Mouse (Mus musculus) hindbrain, embryonic 10.5 days (tissue): Measurements from ENCODE around the gene Actl6b. TPM values are rescaled to one million over a fixed set of nuclear protein-coding genes. Genes with fewer than 3 reads are reported as not detected.

Experiments
- DNase-seq: peaks from one replicate; pipeline ENCODE4 v3.0.0-alpha.2; 2017; ENCODE audit warnings: low spot score
- H3K27ac ChIP-seq: fragments of 300-500 bp; sonication (generic); 2 replicates; pipeline ENCODE4 v1.5.1; 2016; ENCODE audit warnings: mild to moderate bottlenecking, moderate library complexity
- H3K27me3 ChIP-seq: fragments of 300-500 bp; sonication (generic); 2 replicates; pipeline ENCODE4 v1.6.1; 2016; ENCODE audit warnings: mild to moderate bottlenecking; ENCODE audit not compliant: poor library complexity, insufficient read depth, severe bottlenecking
- H3K36me3 ChIP-seq: fragments of 300-500 bp; sonication (generic); 2 replicates; pipeline ENCODE4 v1.6.1; 2016; ENCODE audit warnings: mild to moderate bottlenecking, moderate library complexity
- H3K4me1 ChIP-seq: fragments of 300-500 bp; sonication (generic); replicated peaks from 2 replicates; pipeline ENCODE4 v1.6.1; 2016; ENCODE audit warnings: mild to moderate bottlenecking
- H3K4me3 ChIP-seq: fragments of 300-500 bp; sonication (generic); 2 replicates; pipeline ENCODE4 v1.5.1; 2016; ENCODE audit warnings: mild to moderate bottlenecking, moderate library complexity
- H3K9me3 ChIP-seq: fragments of 300-500 bp; sonication (generic); 2 replicates; pipeline ENCODE4 v1.6.1; 2016; ENCODE audit warnings: mild to moderate bottlenecking, moderate library complexity
- WGBS: fragments of 180-500 bp; shearing (Covaris S2); methylation state at CpG from one replicate; pipeline ENCODE4 v1.1.7; 2016; 5-methylcytosine and 5-hydroxymethylcytosine counted together
- polyA plus RNA-seq: library from polyadenylated mRNA; unstranded; fragments of >200 nt; fragmentation: Nextera tagmentation; extraction: Ambion mirVana; gene quantifications from 2 replicates; pipeline ENCODE4 v1.2.1, GENCODE M21; 2016

Gene Actl6b
- polyA plus RNA-seq, 1 experiment from 2014 or later: 47.6 TPM

DNA sequence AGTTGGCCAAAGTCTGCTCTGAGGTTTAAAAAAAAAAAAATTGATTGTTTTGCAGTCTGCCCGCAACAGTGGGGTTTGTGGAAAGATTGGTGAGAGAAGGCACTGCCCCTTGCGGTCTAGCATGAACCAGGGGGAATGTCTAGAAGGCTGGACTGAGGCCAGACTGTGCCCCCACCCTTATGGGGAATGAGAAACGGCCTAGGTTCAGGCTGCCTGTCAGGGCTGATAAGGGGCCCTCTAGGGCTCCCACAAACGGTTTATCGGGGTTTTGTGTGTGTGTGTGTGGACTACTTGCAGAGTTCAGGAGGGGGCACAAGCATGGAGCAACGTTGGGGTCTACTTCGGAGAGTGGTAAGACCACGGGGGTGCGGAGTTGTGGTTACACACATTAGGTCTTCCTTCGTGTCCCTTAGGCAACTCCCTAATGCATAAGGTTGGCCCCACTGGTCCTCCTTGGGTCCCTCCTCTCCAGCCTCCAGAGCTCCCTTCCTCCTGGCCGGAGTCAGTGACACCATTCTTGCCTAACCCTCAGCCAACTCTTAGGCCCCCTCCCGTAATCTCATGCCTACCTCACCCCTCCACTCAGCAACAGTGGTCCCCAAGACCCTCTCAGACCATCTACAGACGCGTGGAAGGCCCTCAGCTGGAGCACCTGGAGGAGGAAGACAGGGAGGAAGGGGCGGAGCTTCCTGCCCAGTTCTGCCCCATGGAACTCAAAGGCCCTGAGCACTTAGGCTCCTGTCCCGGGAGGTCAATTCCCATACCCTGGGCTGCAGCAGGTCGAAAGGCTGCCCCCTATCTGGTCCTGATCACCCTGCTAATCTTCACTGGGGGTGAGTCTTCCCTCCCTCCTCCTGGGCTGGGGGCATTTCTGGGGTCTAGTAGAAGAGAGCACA, 17.6 kb downstream of the Actl6b start:
- H3K36me3 ChIP-seq: no peaks in the 10 kb centered on the region; the same call in 1 of the 2 replicates
- H3K27me3 ChIP-seq: peaks cover 17% of the 10 kb centered on the region
- no peaks in the 10 kb centered on the region for H3K9me3 ChIP-seq
- peaks cover 27% of the 10 kb centered on the region for H3K4me1 ChIP-seq
- no peak for DNase-seq
- WGBS: 85% methylated on average over 17 of the region's 17 CpGs
- peak overlapping the region; percentile 9; the same call in 1 of the 2 replicates for H3K27ac ChIP-seq
- no peak overlapping the region for H3K4me3 ChIP-seq

DNA sequence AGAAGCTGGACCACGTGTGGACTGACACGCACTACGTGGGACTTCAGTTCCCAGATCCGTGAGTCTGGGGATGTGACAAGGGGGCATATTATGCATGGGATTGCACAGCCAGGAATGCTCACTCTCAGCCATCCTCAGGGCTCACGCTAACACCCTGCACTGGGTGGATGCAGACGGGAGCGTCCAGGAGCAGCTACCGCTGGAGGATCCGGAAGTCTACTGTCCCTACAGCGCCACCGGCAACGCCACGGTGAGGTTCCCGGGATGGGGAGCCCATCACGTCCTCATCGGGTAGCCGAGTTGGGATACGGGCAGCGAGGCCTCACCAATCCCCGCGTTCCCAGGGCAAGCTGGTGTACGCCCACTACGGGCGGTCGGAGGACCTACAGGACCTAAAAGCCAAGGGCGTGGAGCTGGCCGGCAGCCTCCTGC, 21.2 kb downstream of the Actl6b start:
- H3K4me3 ChIP-seq: peak overlapping the region; percentile 43
- H3K27me3 ChIP-seq: peaks cover 23% of the 10 kb centered on the region
- H3K4me1 ChIP-seq: peaks cover 19% of the 10 kb centered on the region
- no peaks in the 10 kb centered on the region for H3K36me3 ChIP-seq
- H3K9me3 ChIP-seq: no peaks in the 10 kb centered on the region
- peak; percentile 64 for DNase-seq
- WGBS: 7% methylated on average over 27 of the region's 27 CpGs
- peak overlapping the region; percentile 60; the same call in 1 of the 2 replicates for H3K27ac ChIP-seq

DNA sequence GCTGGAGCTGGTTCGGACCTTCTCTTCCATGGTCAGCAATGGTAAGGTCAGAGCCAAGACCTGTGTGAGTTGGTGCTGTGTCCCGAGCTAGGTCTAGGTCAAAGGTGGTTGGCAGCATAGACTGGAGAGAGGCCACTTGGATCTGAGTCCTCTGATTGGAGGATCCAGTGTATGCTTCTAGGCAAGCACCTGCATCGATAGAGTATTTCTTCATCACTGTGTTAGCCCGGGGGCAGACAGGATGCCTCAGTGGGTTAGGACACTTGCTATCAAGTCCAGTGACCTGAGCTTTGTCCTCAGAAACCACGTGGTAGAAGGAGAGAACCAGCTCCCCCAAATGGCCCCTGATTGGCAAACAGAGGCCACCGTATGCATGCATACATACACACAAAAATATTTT, 26.9 kb downstream of the Actl6b start:
- no peak for DNase-seq
- Histone ChIP-seq H3K36me3 (no peaks in the 10 kb centered on the region), H3K9me3 (no peaks in the 10 kb centered on the region), H3K27ac (no peak overlapping the region), H3K4me3 (no peak overlapping the region), H3K4me1 (peaks cover 19% of the 10 kb centered on the region), H3K27me3 (peaks cover 41% of the 10 kb centered on the region)
- WGBS: 85% methylated on average over 6 of the region's 6 CpGs

DNA sequence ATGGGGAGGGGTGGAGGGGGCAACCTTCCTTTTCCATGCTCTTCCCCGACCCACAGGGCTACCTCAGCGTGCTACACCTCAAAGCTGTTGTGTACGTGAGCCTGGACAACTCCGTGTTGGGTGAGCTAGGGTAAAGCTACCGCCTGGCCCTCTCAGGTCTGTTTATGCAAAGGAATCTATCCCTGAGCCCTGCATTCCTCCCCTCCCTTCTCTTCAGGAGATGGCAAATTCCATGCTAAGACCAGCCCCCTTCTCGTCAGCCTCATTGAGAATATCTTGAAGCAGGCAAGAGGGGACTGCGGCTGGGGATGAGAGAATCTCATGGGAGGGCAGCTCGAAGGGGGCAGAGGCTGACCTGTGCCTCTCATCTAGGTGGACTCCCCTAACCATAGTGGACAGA, 29.4 kb downstream of the Actl6b start:
- H3K9me3 ChIP-seq: peaks cover 6% of the 10 kb centered on the region; the same call in 1 of the 2 replicates
- H3K27ac ChIP-seq: peak overlapping the region; percentile 29; the same call in 1 of the 2 replicates
- H3K4me1 ChIP-seq: peaks cover 22% of the 10 kb centered on the region
- H3K27me3 ChIP-seq: peaks cover 35% of the 10 kb centered on the region
- 0 out of 2 replicates have a peak overlapping the region, but pooled peaks have one; percentile 49 for H3K4me3 ChIP-seq
- WGBS: 30% methylated on average over 8 of the region's 8 CpGs
- H3K36me3 ChIP-seq: no peaks in the 10 kb centered on the region
- DNase-seq: no peak

DNA sequence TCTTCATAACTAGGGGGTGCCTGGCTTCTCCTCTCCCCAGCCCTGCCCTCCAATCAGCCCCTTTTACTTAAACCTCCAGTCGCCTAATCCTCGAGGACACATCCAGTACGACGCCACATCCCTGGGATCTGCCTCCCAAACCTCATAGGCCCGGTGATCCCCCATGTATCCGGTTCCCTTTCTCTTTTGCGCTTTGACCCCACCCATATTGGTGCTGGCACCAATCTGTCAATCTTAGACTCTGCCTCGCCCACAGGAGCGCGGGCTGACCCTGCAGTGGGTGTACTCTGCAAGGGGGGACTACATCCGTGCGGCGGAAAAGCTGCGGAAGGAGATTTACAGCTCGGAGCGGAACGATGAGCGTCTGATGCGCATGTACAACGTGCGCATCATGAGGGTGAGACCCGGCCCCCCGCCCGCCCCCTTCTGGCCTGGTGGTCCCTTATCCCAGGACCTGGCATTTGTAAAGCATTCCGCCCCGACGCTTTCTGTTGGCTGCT, 30.4 kb downstream of the Actl6b start:
- 13% methylated on average over 27 of the region's 27 CpGs for WGBS
- peaks cover 35% of the 10 kb centered on the region for H3K27me3 ChIP-seq
- DNase-seq: peak; percentile 68
- H3K4me1 ChIP-seq: peaks cover 22% of the 10 kb centered on the region
- peaks cover 7% of the 10 kb centered on the region; the same call in 1 of the 2 replicates for H3K9me3 ChIP-seq
- no peaks in the 10 kb centered on the region for H3K36me3 ChIP-seq
- peak overlapping the region; percentile 60 for H3K27ac ChIP-seq
- H3K4me3 ChIP-seq: peak overlapping the region; percentile 49

DNA sequence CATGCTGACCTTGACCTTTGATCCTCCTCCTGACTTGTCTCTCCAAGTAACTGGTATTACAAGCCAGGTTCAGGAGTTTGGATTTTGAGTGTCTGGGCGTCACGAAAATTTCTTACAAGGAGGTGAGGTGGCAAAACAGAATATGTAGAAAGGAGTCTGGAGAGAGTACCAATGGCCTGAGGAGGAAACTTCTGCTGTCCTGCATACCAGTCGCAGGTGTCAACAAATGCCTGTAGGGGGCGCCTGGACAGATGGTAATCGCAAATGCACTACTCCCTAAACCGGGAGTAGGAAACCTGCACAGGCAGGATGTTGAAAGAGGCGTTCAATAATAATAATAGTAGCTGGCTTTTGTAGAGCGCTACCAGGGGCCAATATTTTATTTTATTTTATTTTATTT, 31.7 kb downstream of the Actl6b start:
- H3K27ac ChIP-seq: no peak overlapping the region
- H3K9me3 ChIP-seq: peaks cover 7% of the 10 kb centered on the region; the same call in 1 of the 2 replicates
- peaks cover 22% of the 10 kb centered on the region for H3K4me1 ChIP-seq
- H3K4me3 ChIP-seq: no peak overlapping the region
- peak; percentile 60 for DNase-seq
- WGBS: 33% methylated on average over 8 of the region's 8 CpGs
- H3K27me3 ChIP-seq: peaks cover 35% of the 10 kb centered on the region
- no peaks in the 10 kb centered on the region for H3K36me3 ChIP-seq

DNA sequence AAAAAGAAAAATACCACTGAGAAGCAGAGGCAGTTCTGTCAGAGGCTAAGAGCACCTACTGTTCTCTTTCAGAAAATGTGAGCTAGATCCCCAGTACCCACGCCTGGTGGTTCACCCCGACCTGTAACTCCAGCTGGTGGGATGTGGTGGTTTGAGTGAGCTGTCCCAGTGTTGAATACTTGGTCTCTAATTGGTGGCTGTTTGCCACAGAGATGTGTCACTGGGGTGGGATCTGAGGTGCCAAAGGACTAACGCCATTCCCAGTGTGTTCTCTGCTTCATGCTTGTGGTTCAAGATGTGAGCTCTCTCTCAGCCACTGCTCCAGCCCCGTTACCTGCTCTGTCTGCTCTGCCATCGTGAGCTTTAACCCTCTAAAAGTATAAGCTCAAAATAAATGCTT, 37.2 kb downstream of the Actl6b start:
- Histone ChIP-seq H3K27ac (no peak overlapping the region), H3K9me3 (peaks cover 7% of the 10 kb centered on the region; the same call in 1 of the 2 replicates), H3K4me3 (no peak overlapping the region), H3K4me1 (0 out of 2 replicates have a peak, but pooled peaks cover 3% of the 10 kb centered on the region), H3K36me3 (no peaks in the 10 kb centered on the region), H3K27me3 (no peaks in the 10 kb centered on the region)
- no peak for DNase-seq
- 80% methylated on average over 5 of the region's 5 CpGs for WGBS

DNA sequence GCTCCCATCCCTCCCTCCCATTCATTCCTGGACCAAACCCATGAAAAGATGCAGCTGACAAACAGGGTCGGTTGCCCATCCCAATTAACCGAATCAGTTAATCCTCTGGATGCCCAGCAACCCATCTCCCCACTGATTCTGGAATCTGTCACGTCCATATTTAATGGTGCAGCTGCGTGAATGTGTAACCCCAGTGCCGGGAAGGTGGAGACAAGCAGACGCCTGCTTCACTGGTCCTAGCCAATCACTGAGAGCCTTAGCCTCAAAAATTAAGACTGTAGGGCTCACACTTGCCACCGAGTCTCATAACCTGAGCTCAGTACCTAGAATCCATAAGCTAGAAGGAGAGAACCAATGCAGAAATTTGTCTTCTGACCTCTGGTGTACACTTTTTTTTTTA, 42.6 kb downstream of the Actl6b start:
- H3K36me3 ChIP-seq: peaks cover 15% of the 10 kb centered on the region
- no peak for DNase-seq
- H3K4me1 ChIP-seq: peaks cover 29% of the 10 kb centered on the region
- WGBS: 77% methylated on average over 7 of the region's 7 CpGs
- no peaks in the 10 kb centered on the region for H3K9me3 ChIP-seq
- no peak overlapping the region for H3K27ac ChIP-seq
- H3K27me3 ChIP-seq: no peaks in the 10 kb centered on the region
- no peak overlapping the region for H3K4me3 ChIP-seq

DNA sequence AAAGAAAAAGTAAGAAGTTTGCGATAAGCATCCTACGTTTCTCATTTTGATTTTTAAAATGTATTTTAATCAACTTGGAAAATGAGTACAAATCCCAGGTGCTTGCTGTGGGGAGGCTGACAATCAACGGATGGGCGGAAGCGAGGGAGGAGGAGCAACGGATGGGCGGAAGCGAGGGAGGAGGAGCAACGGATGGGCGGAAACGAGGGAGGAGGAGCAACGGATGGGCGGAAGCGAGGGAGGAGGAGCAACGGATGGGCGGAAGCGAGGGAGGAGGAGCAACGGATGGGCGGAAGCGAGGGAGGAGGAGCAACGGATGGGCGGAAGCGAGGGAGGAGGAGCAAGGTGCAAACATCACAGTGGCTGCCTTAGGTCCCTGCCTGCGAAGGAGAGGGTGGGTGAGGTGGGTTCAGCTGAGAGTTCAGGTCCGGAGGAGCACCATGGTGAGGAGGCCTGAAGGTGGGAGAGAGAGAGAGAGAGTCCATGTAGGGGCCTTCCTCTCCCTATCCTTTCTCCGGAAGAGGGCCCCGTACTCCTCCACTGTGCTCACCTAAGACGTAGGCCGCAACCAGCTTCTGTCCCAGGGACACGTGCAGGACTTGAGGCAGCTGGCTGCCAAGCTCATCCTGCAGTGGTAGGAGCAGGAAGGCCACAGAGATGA, 43.4 kb downstream of the Actl6b start:
- Histone ChIP-seq H3K27ac (peak overlapping the region; percentile 77), H3K36me3 (peaks cover 15% of the 10 kb centered on the region), H3K4me1 (peaks cover 34% of the 10 kb centered on the region), H3K4me3 (peak overlapping the region; percentile 38), H3K9me3 (no peaks in the 10 kb centered on the region), H3K27me3 (no peaks in the 10 kb centered on the region)
- DNase-seq: no peak
- WGBS: 30% methylated on average over 30 of the region's 30 CpGs

DNA sequence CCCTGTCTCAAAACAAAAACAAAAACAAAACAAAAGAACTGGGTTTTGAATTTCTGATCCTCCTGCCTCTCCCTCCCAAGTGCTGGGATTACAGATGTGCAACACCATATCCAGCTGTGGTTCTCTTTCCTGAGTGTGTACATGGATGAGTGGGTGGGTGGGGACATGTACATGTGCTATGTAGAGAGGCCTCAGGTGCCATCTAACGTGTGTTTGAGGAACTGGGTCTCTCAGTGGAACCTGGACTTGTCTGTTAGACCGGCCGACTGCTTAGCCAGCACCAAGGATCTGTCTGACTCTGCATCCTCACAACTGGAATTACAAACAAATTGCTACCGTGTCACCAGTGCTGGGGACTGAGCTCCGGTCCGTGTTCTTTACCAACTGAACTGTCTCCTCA, 44.3 kb downstream of the Actl6b start:
- WGBS: 93% methylated on average over 6 of the region's 6 CpGs
- Histone ChIP-seq H3K9me3 (no peaks in the 10 kb centered on the region), H3K4me3 (no peak overlapping the region), H3K27me3 (no peaks in the 10 kb centered on the region), H3K36me3 (peaks cover 15% of the 10 kb centered on the region), H3K27ac (no peak overlapping the region), H3K4me1 (peaks cover 43% of the 10 kb centered on the region)
- DNase-seq: no peak

DNA sequence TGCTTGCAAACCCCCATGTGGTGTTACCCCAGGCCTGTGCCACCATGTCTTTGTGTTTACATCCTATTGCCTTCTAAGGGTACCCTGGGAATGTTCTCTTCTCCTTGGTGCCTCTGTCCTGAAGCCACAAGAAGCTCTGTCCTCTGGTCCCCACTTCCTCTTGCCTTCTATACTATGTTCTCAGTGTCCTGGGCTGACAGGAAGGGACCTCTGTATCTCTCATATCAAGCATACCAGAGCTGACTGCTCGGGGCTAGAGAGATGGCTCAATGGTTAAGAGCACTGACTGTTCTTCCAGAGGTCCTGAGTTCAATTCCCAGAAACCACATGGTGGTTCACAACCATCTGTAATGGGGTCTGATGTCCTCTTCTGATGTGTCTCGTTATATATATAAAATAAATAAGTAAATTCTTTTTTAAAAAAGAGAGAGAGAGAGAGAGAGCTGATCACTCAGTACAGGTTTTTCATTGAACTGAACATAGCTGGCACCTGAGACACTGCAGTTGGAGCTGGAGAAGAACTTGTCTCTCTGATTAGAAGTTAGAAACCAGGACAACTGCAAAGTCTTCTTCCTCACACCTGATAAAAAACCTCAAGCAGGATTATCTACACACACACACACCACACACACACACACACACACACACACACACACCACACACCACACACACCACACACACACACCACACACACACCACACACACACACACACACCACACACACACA, 44.9 kb downstream of the Actl6b start:
- DNase-seq: no peak
- WGBS: 85% methylated on average over 2 of the region's 2 CpGs
- Histone ChIP-seq H3K27me3 (no peaks in the 10 kb centered on the region), H3K36me3 (peaks cover 15% of the 10 kb centered on the region), H3K27ac (no peak overlapping the region), H3K4me1 (peaks cover 49% of the 10 kb centered on the region), H3K4me3 (no peak overlapping the region), H3K9me3 (no peaks in the 10 kb centered on the region)

DNA sequence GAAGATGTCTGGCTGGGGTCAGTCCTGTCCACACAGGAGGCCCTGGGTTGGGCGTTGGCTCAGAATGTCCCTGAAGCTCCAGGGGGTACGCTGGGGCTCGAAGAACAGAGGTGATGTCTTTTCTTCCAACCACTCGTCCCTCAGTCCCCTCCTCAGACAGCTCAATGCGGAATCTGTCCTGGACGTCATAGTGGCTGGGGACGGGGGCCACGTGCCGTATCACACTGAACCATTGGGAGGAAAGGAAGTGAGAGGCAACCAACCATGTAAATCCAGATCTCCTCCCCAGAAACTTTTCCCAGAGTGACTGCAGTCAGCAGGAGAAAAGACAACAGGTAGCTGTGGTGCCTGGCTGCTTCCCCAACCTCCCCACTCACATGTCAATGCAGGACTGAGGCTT, 46.3 kb downstream of the Actl6b start:
- 69% methylated on average over 9 of the region's 9 CpGs for WGBS
- no peaks in the 10 kb centered on the region for H3K27me3 ChIP-seq
- H3K27ac ChIP-seq: peak overlapping the region; percentile 96
- no peaks in the 10 kb centered on the region for H3K9me3 ChIP-seq
- peak overlapping the region; percentile 81 for H3K4me3 ChIP-seq
- peaks cover 50% of the 10 kb centered on the region for H3K4me1 ChIP-seq
- DNase-seq: no peak
- H3K36me3 ChIP-seq: peaks cover 15% of the 10 kb centered on the region
